Mouse (Mus musculus) myocyte (in vitro differentiated cells): ENCODE measurements around the gene Slc7a14. TPM values are rescaled to one million over a fixed set of nuclear protein-coding genes. Genes with fewer than 3 reads are reported as not detected.
A peak's percentile ranks its signal among the peaks of the same experiment; 100 is the strongest.

Experiments
- H3K27me3 ChIP-seq: one replicate; pipeline ENCODE4 v1.6.1; 2011; ENCODE audit not compliant: control insufficient read depth, insufficient read depth, insufficient read length
- H3K36me3 ChIP-seq: one replicate; pipeline ENCODE4 v1.6.1; 2011; ENCODE audit not compliant: control insufficient read depth, insufficient read depth
- H3K4me2 ChIP-seq: one replicate; pipeline ENCODE4 v1.6.1; 2011; ENCODE audit warnings: low read depth, control low read depth
- H3K4me3 ChIP-seq: one replicate; pipeline ENCODE4 v1.5.1; 2011; ENCODE audit warnings: mild to moderate bottlenecking, control low read depth, moderate library complexity
- H3K79me2 ChIP-seq: one replicate; pipeline ENCODE4 v1.6.1; 2011; ENCODE audit not compliant: control insufficient read depth, insufficient read depth
- H3ac ChIP-seq: one replicate; pipeline ENCODE4 v1.6.1; 2011; ENCODE audit not compliant: control insufficient read depth, insufficient read length
- CEBPB ChIP-seq: IDR thresholded peaks from 2 replicates; pipeline ENCODE4 v1.6.1; 2011; ENCODE audit warnings: mild to moderate bottlenecking, moderate library complexity; ENCODE audit not compliant: poor library complexity, insufficient read depth, severe bottlenecking
- MAX ChIP-seq: IDR thresholded peaks from one replicate; pipeline ENCODE4 v1.6.1; 2011; ENCODE audit warnings: low read depth, mild to moderate bottlenecking, control low read depth
- MYOD1 ChIP-seq, 3 experiments: IDR thresholded peaks; one replicate each; pipeline ENCODE4 v1.6.1; 2011; ENCODE audit warnings: control low read depth in 2 of 3, low read depth in 2 of 3, mild to moderate bottlenecking in 2 of 3, moderate library complexity in 1 of 3; ENCODE audit not compliant: insufficient read length in 2 of 3, control insufficient read depth in 1 of 3
- MYOG ChIP-seq, 3 experiments: IDR thresholded peaks; one replicate each; pipeline ENCODE4 v1.6.1; 2011; ENCODE audit warnings: control low read depth in 2 of 3, low read depth in 2 of 3, mild to moderate bottlenecking in 2 of 3; ENCODE audit not compliant: insufficient read length in 2 of 3, control insufficient read depth in 1 of 3, insufficient read depth in 1 of 3
- POLR2AphosphoS2 ChIP-seq: IDR thresholded peaks from one replicate; pipeline ENCODE4 v1.6.1; 2011; ENCODE audit warnings: low read depth, control low read depth; ENCODE audit not compliant: insufficient read length
- SRF ChIP-seq: IDR thresholded peaks from one replicate; pipeline ENCODE4 v1.6.1; 2011; ENCODE audit warnings: low read depth; ENCODE audit not compliant: control insufficient read depth, insufficient read length
- USF1 ChIP-seq: IDR thresholded peaks from one replicate; pipeline ENCODE4 v1.6.1; 2011; ENCODE audit warnings: low read depth, mild to moderate bottlenecking, control low read depth, moderate library complexity
- polyA plus RNA-seq: library from polyadenylated mRNA; unstranded; fragments of >200 nt; fragmentation: generic; extraction: Trizol; gene quantifications from one replicate; pipeline ENCODE4 v1.2.1, GENCODE M21; 2012; ENCODE audit warnings: missing spikeins

Slc7a14 gene
- polyA plus RNA-seq, 1 experiment = not detected

DNA sequence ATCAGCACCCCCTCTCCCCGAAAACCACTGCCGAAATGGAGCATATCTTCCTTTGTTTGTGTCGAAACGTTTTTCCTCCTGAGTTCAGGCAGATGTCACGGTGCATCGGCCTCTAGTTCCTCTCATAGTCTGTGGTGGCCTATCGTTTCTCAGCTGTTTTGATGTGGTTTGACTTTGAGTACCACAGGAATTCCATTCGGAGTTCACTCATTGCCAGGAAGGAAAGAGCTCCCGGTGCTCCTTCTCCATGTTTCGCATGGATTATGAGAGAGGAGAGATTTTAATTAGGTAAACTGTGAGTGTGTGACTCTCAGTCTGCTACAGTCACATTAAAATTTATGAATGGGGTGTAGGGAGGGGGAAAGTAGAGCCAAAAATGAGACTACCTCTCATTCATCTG is 150.1 kb downstream of the Slc7a14 start:
- no peaks in the 10 kb centered on the region for H3K36me3 ChIP-seq
- TF ChIP-seq MYOD1 (IDR thresholded peaks at IDR 0.05; ENCODE audit: control insufficient read depth in 1 of 3, insufficient read length in 2 of 3, low read depth in 2 of 3) = peak in 1 of 3 experiments; percentile 35
- no peak for TF ChIP-seq MYOG (IDR thresholded peaks at IDR 0.05; ENCODE audit: control insufficient read depth in 1 of 3, insufficient read depth in 1 of 3, insufficient read length in 2 of 3, low read depth in 2 of 3)
- H3K27me3 ChIP-seq = no peaks in the 10 kb centered on the region
- H3K4me3 ChIP-seq = no peak overlapping the region
- H3ac ChIP-seq = no peak overlapping the region
- no peaks in the 10 kb centered on the region for H3K79me2 ChIP-seq
- H3K4me2 ChIP-seq = no peak overlapping the region

DNA sequence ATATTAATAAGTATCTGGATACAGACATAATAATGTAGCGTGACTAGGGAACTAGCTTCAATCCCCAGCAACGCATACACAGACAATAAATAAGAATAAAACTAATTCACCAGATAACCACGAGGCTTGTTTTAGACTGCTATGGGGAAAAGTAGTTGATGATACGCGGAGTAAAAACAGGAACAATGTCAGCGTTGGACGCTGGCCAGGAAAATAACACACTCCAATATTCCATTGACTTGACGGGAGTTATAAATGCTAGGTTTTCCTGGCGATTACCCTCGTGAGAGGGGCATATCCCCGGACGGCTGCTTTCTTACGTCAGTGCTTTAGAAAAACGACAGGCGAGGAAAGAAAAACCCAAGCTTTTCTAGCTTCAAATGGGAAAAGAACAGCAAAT is 152.4 kb downstream of the Slc7a14 start:
- H3ac ChIP-seq = no peak overlapping the region
- no peaks in the 10 kb centered on the region for H3K79me2 ChIP-seq
- no peak overlapping the region for H3K4me2 ChIP-seq
- no peaks in the 10 kb centered on the region for H3K36me3 ChIP-seq
- H3K27me3 ChIP-seq = no peaks in the 10 kb centered on the region
- no peak overlapping the region for H3K4me3 ChIP-seq
- TF ChIP-seq USF1 (no peak), CEBPB (no peak), MAX (no peak), SRF (no peak), POLR2AphosphoS2 (no peak)

DNA sequence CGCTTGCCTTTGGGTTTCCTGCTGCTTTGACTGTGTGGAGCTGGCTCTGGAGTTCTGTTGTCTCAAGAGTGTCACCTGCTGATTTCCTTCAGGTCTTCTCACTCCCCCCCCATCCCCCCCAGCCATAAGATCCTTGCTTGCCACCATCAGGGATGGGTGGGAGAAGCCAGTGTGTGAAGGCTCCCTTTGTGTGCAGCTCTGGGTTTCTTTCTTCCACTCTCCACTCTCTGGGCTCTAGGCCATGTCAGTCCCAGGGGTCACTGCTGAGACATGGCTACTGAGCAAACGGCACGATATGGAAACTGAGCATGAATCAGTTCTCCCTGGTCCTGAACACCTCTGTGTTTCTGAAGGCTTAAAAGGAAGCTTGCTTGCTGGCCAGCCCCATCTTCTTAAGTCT is 154.1 kb downstream of the Slc7a14 start:
- Histone ChIP-seq H3K4me2 (no peak overlapping the region), H3K79me2 (no peaks in the 10 kb centered on the region), H3ac (no peak overlapping the region), H3K27me3 (peaks cover 8% of the 10 kb centered on the region), H3K4me3 (no peak overlapping the region), H3K36me3 (no peaks in the 10 kb centered on the region)
- no peak for TF ChIP-seq MYOD1 (IDR thresholded peaks at IDR 0.05; ENCODE audit: control insufficient read depth in 1 of 3, insufficient read length in 2 of 3, low read depth in 2 of 3)

Other genes with a start within 250 kb of the Slc7a14 start
- 11.2 TPM for gene Skil, start 215.3 kb downstream of the Slc7a14 start, polyA plus RNA-seq
- gene Cldn11, start 160.5 kb downstream of the Slc7a14 start, polyA plus RNA-seq = not detected